Comparison of ENCODE assay signal across 7 mouse cellular contexts in the genomic region with DNA sequence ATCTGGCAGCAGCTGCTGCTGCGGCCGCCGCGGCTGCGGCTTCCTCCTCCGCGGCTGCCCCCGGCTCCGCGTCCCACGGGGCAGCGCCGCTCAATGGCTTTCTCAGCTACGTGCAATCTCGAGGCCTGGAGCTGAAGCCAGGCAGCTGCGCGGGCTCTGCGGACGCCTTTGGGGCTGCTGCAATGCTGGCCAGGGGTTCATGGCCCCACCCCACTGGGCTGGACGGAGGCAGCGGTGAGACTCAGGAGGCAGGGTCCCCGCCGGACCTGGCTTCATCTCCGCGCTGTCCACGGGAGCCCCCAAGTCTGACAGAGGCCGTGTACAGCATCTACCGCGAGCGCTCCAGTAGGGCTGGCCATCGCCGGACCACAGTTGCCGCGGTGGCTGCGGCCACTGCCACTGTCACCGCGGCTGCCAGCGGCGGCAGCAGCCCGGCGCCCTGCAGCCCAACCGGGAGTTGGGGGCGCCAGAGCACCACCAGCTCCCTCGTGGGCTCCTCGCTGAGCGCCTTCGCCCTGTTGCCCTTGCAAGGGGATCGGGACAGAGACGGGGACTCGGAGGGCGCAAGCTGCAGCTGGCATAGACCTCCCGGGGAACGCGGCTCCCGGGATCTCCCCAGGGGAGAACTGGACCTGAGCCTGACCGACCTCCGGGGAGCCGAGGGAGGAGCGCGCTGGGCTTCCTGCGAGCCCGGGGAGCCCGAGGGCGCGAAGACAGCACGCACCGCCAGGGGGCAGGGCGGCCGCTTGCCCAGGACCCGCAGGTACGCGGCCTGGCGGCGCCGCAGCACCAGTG. TPM values are rescaled to one million over a fixed set of nuclear protein-coding genes. Genes with fewer than 3 reads are reported as not detected.
DNase-seq lines count a peak whose midpoint lies in the region; ATAC-seq lines count a peak whose summit lies in the region.

No protein-coding gene starts in this region.

- H3K27ac ChIP-seq in embryonic facial prominence, embryonic 14.5 days (replicated peaks; ENCODE audit: low read depth, low read length), result no peak overlapping the region
- H3K27ac ChIP-seq in heart, embryonic 11.5 days (ENCODE audit: low read depth, low read length), result no peak overlapping the region
- H3K27ac ChIP-seq in kidney, embryonic 14.5 days (ENCODE audit: low read depth, low read length), result no peak overlapping the region
- H3K27ac ChIP-seq in liver, embryonic 11.5 days (ENCODE audit: low read depth, low read length), result no peak overlapping the region
- H3K27ac ChIP-seq in neural tube, embryonic 12.5 days, result no peak overlapping the region

- DNase-seq in cerebellum, adult 11 months, result peak; percentile 31
- peak; percentile 74 for DNase-seq in embryonic facial prominence, embryonic 14.5 days (ENCODE audit: low spot score)
- peak; percentile 70 for DNase-seq in liver, embryonic 11.5 days (ENCODE audit: low spot score)
- DNase-seq in urinary bladder, postnatal 10 days (ENCODE audit: low spot score), result peak; percentile 17

- peaks cover 48% of the 10 kb centered on the region for H3K27me3 ChIP-seq in embryonic facial prominence, embryonic 14.5 days (replicated peaks; ENCODE audit: control insufficient read depth, insufficient read depth, low read length)
- H3K27me3 ChIP-seq in heart, embryonic 11.5 days (ENCODE audit: control insufficient read depth, insufficient read depth, low read length), result peaks cover 54% of the 10 kb centered on the region
- H3K27me3 ChIP-seq in kidney, embryonic 14.5 days (ENCODE audit: control insufficient read depth, insufficient read depth, low read length), result peaks cover 51% of the 10 kb centered on the region
- peaks cover 60% of the 10 kb centered on the region for H3K27me3 ChIP-seq in liver, embryonic 11.5 days (replicated peaks; ENCODE audit: control insufficient read depth, insufficient read depth, low read length)
- peaks cover 25% of the 10 kb centered on the region for H3K27me3 ChIP-seq in neural tube, embryonic 12.5 days (replicated peaks)

- under 1% methylated on average over 43 of the region's 75 CpGs for WGBS in embryonic facial prominence, embryonic 14.5 days
- WGBS in heart, embryonic 11.5 days (ENCODE audit: insufficient replicate concordance), result under 1% methylated on average over 75 of the region's 75 CpGs
- WGBS in kidney, embryonic 14.5 days, result under 1% methylated on average over 56 of the region's 75 CpGs
- 1% methylated on average over 64 of the region's 75 CpGs for WGBS in liver, embryonic 11.5 days
- under 1% methylated on average over 75 of the region's 75 CpGs for WGBS in neural tube, embryonic 12.5 days

- no peaks in the 10 kb centered on the region for H3K9me3 ChIP-seq in embryonic facial prominence, embryonic 14.5 days (ENCODE audit: control insufficient read depth, low read length)
- no peaks in the 10 kb centered on the region for H3K9me3 ChIP-seq in heart, embryonic 11.5 days (replicated peaks; ENCODE audit: control insufficient read depth, low read length)
- no peaks in the 10 kb centered on the region for H3K9me3 ChIP-seq in kidney, embryonic 14.5 days (ENCODE audit: control insufficient read depth, low read length)
- no peaks in the 10 kb centered on the region for H3K9me3 ChIP-seq in liver, embryonic 11.5 days (ENCODE audit: control insufficient read depth, low read length)
- no peaks in the 10 kb centered on the region for H3K9me3 ChIP-seq in neural tube, embryonic 12.5 days

- ATAC-seq in embryonic facial prominence, embryonic 14.5 days (ENCODE audit: low read depth), result peak; percentile 70
- ATAC-seq in heart, embryonic 11.5 days (replicated peaks; ENCODE audit: insufficient number of reproducible peaks, low FRiP score, low TSS enrichment), result peak; percentile 62
- peak; percentile 78 for ATAC-seq in kidney, embryonic 14.5 days (ENCODE audit: low FRiP score, low TSS enrichment)
- peak; percentile 48 for ATAC-seq in liver, embryonic 11.5 days (replicated peaks; ENCODE audit: low FRiP score)
- peak; percentile 63 for ATAC-seq in neural tube, embryonic 12.5 days (ENCODE audit: low FRiP score, low read depth)

- H3K4me2 ChIP-seq in embryonic facial prominence, embryonic 14.5 days (ENCODE audit: low read depth, low read length), result peak overlapping the region; percentile 99
- peak overlapping the region; percentile 99 for H3K4me2 ChIP-seq in heart, embryonic 11.5 days
- peak overlapping the region; percentile 96 for H3K4me2 ChIP-seq in kidney, embryonic 14.5 days (replicated peaks; ENCODE audit: low read depth, low read length)
- H3K4me2 ChIP-seq in liver, embryonic 11.5 days, result peak overlapping the region; percentile 76
- H3K4me2 ChIP-seq in neural tube, embryonic 12.5 days (replicated peaks), result peak overlapping the region; percentile 97

- no peaks in the 10 kb centered on the region for H3K36me3 ChIP-seq in embryonic facial prominence, embryonic 14.5 days (ENCODE audit: control insufficient read depth, insufficient read depth, low read length)
- no peaks in the 10 kb centered on the region for H3K36me3 ChIP-seq in heart, embryonic 11.5 days (ENCODE audit: control insufficient read depth, insufficient read depth, low read length)
- no peaks in the 10 kb centered on the region for H3K36me3 ChIP-seq in kidney, embryonic 14.5 days (ENCODE audit: control insufficient read depth, insufficient read depth, low read length)
- no peaks in the 10 kb centered on the region for H3K36me3 ChIP-seq in liver, embryonic 11.5 days (ENCODE audit: control insufficient read depth, insufficient read depth, low read length)
- H3K36me3 ChIP-seq in neural tube, embryonic 12.5 days, result no peaks in the 10 kb centered on the region

- peak overlapping the region; percentile 64 for H3K9ac ChIP-seq in embryonic facial prominence, embryonic 14.5 days (ENCODE audit: low read depth, low read length)
- peak overlapping the region; percentile 66 for H3K9ac ChIP-seq in heart, embryonic 11.5 days (ENCODE audit: low read depth, low read length)
- H3K9ac ChIP-seq in kidney, embryonic 14.5 days (ENCODE audit: low read depth, low read length), result peak overlapping the region; percentile 53
- H3K9ac ChIP-seq in liver, embryonic 11.5 days (ENCODE audit: low read depth, low read length), result no peak overlapping the region
- H3K9ac ChIP-seq in neural tube, embryonic 12.5 days, result peak overlapping the region; percentile 67

- H3K4me1 ChIP-seq in embryonic facial prominence, embryonic 14.5 days (ENCODE audit: control insufficient read depth, insufficient read depth, low read length), result peaks cover 34% of the 10 kb centered on the region
- peaks cover 17% of the 10 kb centered on the region for H3K4me1 ChIP-seq in heart, embryonic 11.5 days (ENCODE audit: control insufficient read depth, insufficient read depth, low read length)
- H3K4me1 ChIP-seq in kidney, embryonic 14.5 days (ENCODE audit: control insufficient read depth, insufficient read depth, low read length), result peaks cover 23% of the 10 kb centered on the region
- peaks cover 3% of the 10 kb centered on the region; the same call in 1 of the 2 replicates for H3K4me1 ChIP-seq in liver, embryonic 11.5 days (replicated peaks; ENCODE audit: control insufficient read depth, insufficient read depth, low read length)
- peaks cover 24% of the 10 kb centered on the region; the same call in 1 of the 2 replicates for H3K4me1 ChIP-seq in neural tube, embryonic 12.5 days

- H3K4me3 ChIP-seq in embryonic facial prominence, embryonic 14.5 days (ENCODE audit: low read depth, low read length), result peak overlapping the region; percentile 57
- peak overlapping the region; percentile 59 for H3K4me3 ChIP-seq in heart, embryonic 11.5 days (ENCODE audit: low read depth, low read length)
- peak overlapping the region; percentile 53 for H3K4me3 ChIP-seq in kidney, embryonic 14.5 days (ENCODE audit: low read length)
- H3K4me3 ChIP-seq in liver, embryonic 11.5 days (ENCODE audit: low read depth, low read length), result peak overlapping the region; percentile 50
- H3K4me3 ChIP-seq in neural tube, embryonic 12.5 days, result peak overlapping the region; percentile 52

RNA-seq across cellular contexts. Expression of gene Tmem200c, which starts 14.9 kb away (rescaled TPM):
- 1.1 and 2.0 TPM in 2 replicates for polyA plus RNA-seq in embryonic facial prominence, embryonic 14.5 days (2014; fragmentation: Nextera tagmentation; extraction: Ambion mirVana)
- polyA plus RNA-seq in heart, embryonic 11.5 days (2014; fragmentation: Nextera tagmentation; extraction: Ambion mirVana), result 0.08 and 0.14 TPM in 2 replicates
- 0.43 and 0.56 TPM in 2 replicates for polyA plus RNA-seq in kidney, embryonic 14.5 days (2014; fragmentation: Nextera tagmentation; extraction: Ambion mirVana)
- 0.10 and 0.15 TPM in 2 replicates for polyA plus RNA-seq in liver, embryonic 11.5 days (2014; fragmentation: Nextera tagmentation; extraction: Ambion mirVana)
- polyA plus RNA-seq in neural tube, embryonic 12.5 days (2016; fragmentation: Nextera tagmentation; extraction: Ambion mirVana), result 2.6 and 3.5 TPM in 2 replicates

Comparison
In these comparisons a context has a peak if more than half of its experiments do, and no peak if none do; other contexts are left out.
1. DNase-seq: peak in every context shown above with its lines; median percentile 74 in embryonic facial prominence, embryonic 14.5 days; 70 in liver, embryonic 11.5 days; 31 in cerebellum, adult 11 months; 17 in urinary bladder, postnatal 10 days.